ENCODE assay signal across 7 mouse cellular contexts in genomic region chr7:83161226-83161625, GRCm38 (mm10).
"Had no signal": no experiment of that assay in that cellular context is flagged by ENCODE, and none has a peak within 500 bp of the region (broad histone marks: within the 10 kb centered on the region; RNA-seq: fewer than 3 reads in every experiment).

No protein-coding gene starts in this region.

- DNase-seq: kidney, adult 2 months; kidney, postnatal 14 days; lung, adult 18-20 months; retina, postnatal 1 day; spleen, adult 18-20 months; thymus, adult 2 months; thymus, postnatal 25 days had no signal
